Mouse (Mus musculus): ENCODE measurements around the gene Tbc1d20.
"Not testable (repeated sequence)": the region's sequence is repeated elsewhere in the genome, so short reads cannot be mapped to it uniquely, and the experiment has no call there.

Tbc1d20 gene

GRCm38 (mm10) chr2:152327980-152328379, 34.4 kb downstream of the Tbc1d20 start:
- peak; percentile 28 for DNase-seq

GRCm38 (mm10) chr2:152330858-152331423, 37.3 kb downstream of the Tbc1d20 start:
- DNase-seq: no peak

GRCm38 (mm10) chr2:152332101-152332825, 38.6 kb downstream of the Tbc1d20 start, which contains the start of gene Rbck1:
Rbck1 (minus strand) TSS chr2:152332653.
- DNase-seq: peak; percentile 90

- no peak for DNase-seq
Measured at GRCm38 (mm10) chr2:152333345-152334006, 39.8 kb downstream of the Tbc1d20 start.

GRCm38 (mm10) chr2:152335289-152335820, 41.7 kb downstream of the Tbc1d20 start:
- no peak for DNase-seq

GRCm38 (mm10) chr2:152336856-152337255, 43.2 kb downstream of the Tbc1d20 start:
- no peak for DNase-seq

- no peak for DNase-seq
Measured at GRCm38 (mm10) chr2:152337591-152338212, 44.1 kb downstream of the Tbc1d20 start.

- no peak for DNase-seq
Measured at GRCm38 (mm10) chr2:152338319-152338718, 44.7 kb downstream of the Tbc1d20 start.

- DNase-seq: no peak
Measured at GRCm38 (mm10) chr2:152339631-152340179, 46.1 kb downstream of the Tbc1d20 start.

GRCm38 (mm10) chr2:152343329-152344213, 49.9 kb downstream of the Tbc1d20 start, which contains the start of gene Trib3:
Trib3 (minus strand) TSS chr2:152344032.
- DNase-seq: peak; percentile 80

GRCm38 (mm10) chr2:152344361-152344760, 50.7 kb downstream of the Tbc1d20 start:
- peak; percentile 27 for DNase-seq

- no peak for DNase-seq
Measured at GRCm38 (mm10) chr2:152344909-152345308, 51.3 kb downstream of the Tbc1d20 start.

GRCm38 (mm10) chr2:152345393-152345792, 51.8 kb downstream of the Tbc1d20 start:
- DNase-seq: no peak

- no peak for DNase-seq
Measured at GRCm38 (mm10) chr2:152346776-152347465, 53.3 kb downstream of the Tbc1d20 start.

GRCm38 (mm10) chr2:152347722-152348121, 54.1 kb downstream of the Tbc1d20 start:
- no peak for DNase-seq

- no peak for DNase-seq
Measured at GRCm38 (mm10) chr2:152349205-152349604, 55.6 kb downstream of the Tbc1d20 start.

GRCm38 (mm10) chr2:152349842-152350540, 56.4 kb downstream of the Tbc1d20 start:
- DNase-seq: peak; percentile 77

- DNase-seq: no peak
Measured at GRCm38 (mm10) chr2:152357254-152357653, 63.6 kb downstream of the Tbc1d20 start.

GRCm38 (mm10) chr2:152358977-152359376, 65.3 kb downstream of the Tbc1d20 start:
- not testable (repeated sequence) for DNase-seq

GRCm38 (mm10) chr2:152359616-152360015, 66.0 kb downstream of the Tbc1d20 start:
- DNase-seq: peak; percentile 57
